Mouse (Mus musculus): ENCODE measurements around the gene 1700016D06Rik. TPM values are rescaled to one million over a fixed set of nuclear protein-coding genes. Genes with fewer than 3 reads are reported as not detected.

Gene 1700016D06Rik
- polyA plus RNA-seq, 1 experiment from 2014 or later: not detected

DNA sequence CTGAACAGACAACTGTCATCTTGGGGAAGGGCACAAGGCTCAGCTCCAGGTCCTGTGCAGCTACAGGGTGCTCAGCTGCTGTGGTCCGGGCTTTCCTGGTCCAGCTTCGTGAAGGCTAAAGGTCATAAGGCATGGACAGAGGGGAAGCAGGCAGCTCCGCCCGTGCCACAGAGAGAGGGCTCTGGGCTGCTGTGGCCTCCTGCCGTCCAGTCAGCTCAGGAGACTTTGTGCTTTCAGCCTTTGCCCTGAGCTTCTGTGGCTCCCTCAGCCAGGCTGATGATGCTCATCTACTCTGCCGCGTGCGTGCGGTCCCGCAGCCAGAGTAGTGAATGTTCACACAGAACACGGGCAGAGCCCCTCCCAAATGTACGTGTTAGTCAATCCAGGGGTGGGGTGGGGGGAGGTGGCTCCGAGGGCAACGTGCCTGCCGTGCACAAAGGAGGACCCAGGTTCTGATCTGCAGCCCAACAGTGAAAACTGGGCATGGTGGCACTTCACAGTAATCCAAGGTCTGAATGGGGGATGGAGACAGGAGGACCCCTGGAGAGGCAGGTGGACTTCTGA, 34.9 kb upstream of the 1700016D06Rik start:
- H3K9ac ChIP-seq: no peak overlapping the region
- DNase-seq: no peak
- 70% methylated on average over 15 of the region's 15 CpGs for WGBS
- no peaks in the 10 kb centered on the region for H3K9me3 ChIP-seq (ENCODE audit: low read depth, low read length)
- TF ChIP-seq CTCF (IDR thresholded peaks at IDR 0.05; ENCODE audit: low read depth): no peak
- ATAC-seq (ENCODE audit: insufficient read depth): no peak
- no peaks in the 10 kb centered on the region for H3K36me3 ChIP-seq (ENCODE audit: insufficient read depth)
- H3K4me3 ChIP-seq (ENCODE audit: low read depth, low read length): no peak overlapping the region
- peaks cover 3% of the 10 kb centered on the region; the same call in 1 of the 2 replicates for H3K27me3 ChIP-seq (ENCODE audit: insufficient read depth, low read length)
- no peak overlapping the region for H3K27ac ChIP-seq (ENCODE audit: low read depth)
- no peak overlapping the region for H3K4me2 ChIP-seq
- no peaks in the 10 kb centered on the region for H3K4me1 ChIP-seq (ENCODE audit: insufficient read depth)

DNA sequence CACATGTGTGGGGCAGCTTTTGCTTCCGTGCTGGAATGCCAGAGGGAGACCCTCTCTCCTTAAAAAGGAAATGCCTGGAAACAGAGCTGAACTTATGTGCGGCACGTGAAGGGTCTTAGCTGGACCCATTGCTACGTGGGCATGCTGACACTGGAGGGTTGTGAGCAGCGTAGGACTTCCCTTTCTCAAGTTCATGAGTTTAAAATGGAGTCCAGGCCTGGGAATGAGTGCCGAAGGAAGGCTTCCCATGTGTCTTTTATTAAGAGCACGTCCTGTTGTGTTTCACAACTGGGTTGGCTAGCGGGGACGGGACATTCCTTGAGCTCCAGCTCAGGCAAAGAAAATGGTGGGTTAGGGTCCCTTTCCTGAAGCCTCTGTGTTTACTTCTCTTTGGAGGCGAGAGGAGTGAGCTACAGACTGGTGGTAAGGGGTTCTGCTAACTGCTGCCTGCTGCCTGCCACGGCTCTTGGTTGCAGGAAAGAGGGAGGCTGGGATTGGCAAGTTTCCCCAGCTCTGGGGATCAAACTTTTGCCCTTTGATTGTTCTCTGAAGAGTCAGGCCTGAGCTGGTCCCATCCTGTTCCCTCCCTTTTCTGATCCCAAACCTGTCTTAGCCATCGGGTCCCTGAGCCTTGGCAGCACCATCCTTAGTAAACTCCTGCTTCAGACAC, 29.5 kb upstream of the 1700016D06Rik start:
- no peaks in the 10 kb centered on the region for H3K9me3 ChIP-seq (ENCODE audit: low read depth, low read length)
- DNase-seq (peak; percentile 17), ATAC-seq (ENCODE audit: insufficient read depth) (no peak)
- no peaks in the 10 kb centered on the region for H3K36me3 ChIP-seq (ENCODE audit: insufficient read depth)
- H3K4me1 ChIP-seq (ENCODE audit: insufficient read depth): no peaks in the 10 kb centered on the region
- peaks cover 47% of the 10 kb centered on the region for H3K27me3 ChIP-seq (ENCODE audit: insufficient read depth, low read length)
- H3K4me2 ChIP-seq: peak overlapping the region; percentile 12; the same call in 1 of the 2 replicates
- TF ChIP-seq CTCF (IDR thresholded peaks at IDR 0.05; ENCODE audit: low read depth): no peak
- 47% methylated on average over 12 of the region's 12 CpGs for WGBS
- no peak overlapping the region for H3K9ac ChIP-seq
- no peak overlapping the region for H3K4me3 ChIP-seq (ENCODE audit: low read depth, low read length)
- no peak overlapping the region for H3K27ac ChIP-seq (ENCODE audit: low read depth)

DNA sequence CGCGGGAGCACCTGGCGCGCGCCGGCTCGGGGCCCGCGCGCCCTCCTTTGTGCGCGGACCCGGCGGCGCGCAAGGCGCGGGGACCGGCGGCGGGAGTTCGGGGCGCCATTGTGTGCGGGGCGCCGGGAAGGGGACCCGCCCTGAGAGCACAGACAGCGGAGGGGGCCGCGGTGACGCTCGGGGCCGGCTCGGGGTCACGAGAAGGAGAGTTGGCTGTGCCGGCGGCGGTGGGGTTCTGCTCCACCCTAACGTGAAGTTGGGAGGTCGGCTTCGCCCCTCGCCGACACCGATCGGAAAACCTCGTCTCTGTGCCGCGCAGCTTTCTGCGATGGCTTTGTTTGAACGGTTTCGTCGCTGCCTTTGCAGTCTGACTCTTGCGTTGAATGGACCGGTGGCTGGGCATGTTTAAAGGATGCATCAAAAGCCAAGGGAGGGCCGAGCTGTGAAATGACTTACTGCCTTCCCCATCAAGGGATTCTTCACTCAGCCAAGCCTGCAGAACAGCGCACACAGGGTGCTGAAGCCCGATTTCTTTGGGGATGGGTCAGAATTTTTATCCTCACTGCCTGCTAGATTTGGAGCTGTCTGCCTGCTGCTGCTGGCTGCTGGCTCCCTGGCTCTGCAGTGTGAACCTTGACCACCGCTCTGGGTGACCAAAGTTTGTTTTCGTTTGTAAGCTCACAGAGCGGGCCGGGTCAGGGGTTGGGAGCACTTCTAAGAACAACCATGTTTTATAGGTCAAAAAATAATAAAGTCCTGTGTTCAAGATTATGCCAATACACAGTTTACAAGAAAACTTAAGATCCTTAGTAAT, 27.8 kb upstream of the 1700016D06Rik start:
- H3K27me3 ChIP-seq (ENCODE audit: insufficient read depth, low read length): peaks cover 58% of the 10 kb centered on the region
- DNase-seq (peak; percentile 47), ATAC-seq (ENCODE audit: insufficient read depth) (peak; percentile 20)
- 2% methylated on average over 61 of the region's 61 CpGs for WGBS
- H3K4me2 ChIP-seq: peak overlapping the region; percentile 93
- TF ChIP-seq CTCF (IDR thresholded peaks at IDR 0.05; ENCODE audit: low read depth): no peak
- H3K36me3 ChIP-seq (ENCODE audit: insufficient read depth): no peaks in the 10 kb centered on the region
- no peaks in the 10 kb centered on the region for H3K9me3 ChIP-seq (ENCODE audit: low read depth, low read length)
- peak overlapping the region; percentile 54 for H3K9ac ChIP-seq
- no peaks in the 10 kb centered on the region for H3K4me1 ChIP-seq (ENCODE audit: insufficient read depth)
- H3K27ac ChIP-seq (ENCODE audit: low read depth): peak overlapping the region; percentile 63; the same call in 1 of the 2 replicates
- peak overlapping the region; percentile 54 for H3K4me3 ChIP-seq (ENCODE audit: low read depth, low read length)

DNA sequence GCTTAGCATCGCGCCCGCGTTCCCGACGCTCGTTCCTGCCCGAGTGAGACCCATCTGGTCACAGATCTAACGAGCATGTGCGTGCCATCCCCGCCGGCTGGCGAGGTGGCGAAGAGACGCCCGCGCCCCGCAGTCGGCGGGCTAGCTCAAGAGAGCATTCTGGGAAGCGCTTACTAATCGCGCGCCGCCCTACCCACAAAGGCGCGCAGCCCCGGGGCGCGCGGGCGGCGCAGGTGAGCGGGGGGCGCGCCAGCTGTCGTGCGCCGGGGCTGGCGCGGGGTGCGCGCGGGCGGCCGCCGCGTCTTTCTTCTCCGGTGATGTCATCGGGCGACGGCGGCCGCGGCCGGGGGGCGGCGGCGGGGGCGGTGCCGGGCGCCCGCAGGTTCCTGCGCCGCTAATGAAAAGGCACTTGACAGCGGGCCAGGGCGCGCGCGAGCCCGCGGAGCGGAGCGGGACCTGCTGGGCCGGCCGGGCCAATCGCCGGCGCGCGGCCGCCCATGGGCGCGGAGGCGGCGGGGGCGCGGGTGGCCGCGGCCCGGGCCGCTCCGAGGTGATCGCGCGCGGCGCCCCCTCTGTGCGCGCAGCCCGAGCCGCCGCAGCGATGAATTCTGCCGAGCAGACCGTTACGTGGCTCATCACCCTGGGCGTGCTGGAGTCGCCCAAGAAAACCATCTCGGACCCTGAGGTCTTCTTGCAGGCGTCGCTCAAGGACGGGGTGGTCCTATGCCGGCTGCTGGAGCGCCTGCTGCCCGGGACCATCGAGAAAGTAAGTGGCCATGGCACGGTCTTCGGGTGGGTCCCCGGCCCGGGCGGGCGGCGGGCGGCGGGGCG, 27.0 kb upstream of the 1700016D06Rik start, which contains the start of gene Arhgef7:
Gene Arhgef7, plus strand, starts transcription at position 71 of the 831 bp plus-strand sequence.
- peak; percentile 67 for ATAC-seq (ENCODE audit: insufficient read depth)
- H3K27me3 ChIP-seq (ENCODE audit: insufficient read depth, low read length): peaks cover 58% of the 10 kb centered on the region
- peak; percentile 63 for DNase-seq

DNA sequence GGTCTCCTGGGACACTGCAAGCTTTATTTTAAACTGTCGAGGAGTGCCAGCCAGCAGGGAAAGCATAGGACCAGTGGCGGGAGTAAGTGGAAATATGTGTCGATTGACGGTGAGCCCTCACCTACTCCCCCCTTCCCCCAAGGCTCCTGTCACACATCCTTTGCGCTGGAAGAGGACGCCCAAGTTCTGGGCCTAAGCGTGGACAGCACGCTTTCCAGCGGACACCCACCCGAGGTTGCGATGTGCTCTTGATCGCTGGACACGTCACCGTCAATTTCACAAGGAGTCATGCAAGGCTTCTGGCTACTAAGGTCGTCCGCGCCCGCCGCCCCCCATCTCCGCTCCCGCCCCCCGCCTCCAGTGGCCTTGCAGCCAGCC, 26.4 kb upstream of the 1700016D06Rik start:
- no peak for DNase-seq
- Histone ChIP-seq H3K4me2 (peak overlapping the region; percentile 93), H3K9me3 (ENCODE audit: low read depth, low read length) (no peaks in the 10 kb centered on the region), H3K27ac (ENCODE audit: low read depth) (no peak overlapping the region; the same call in 1 of the 2 replicates), H3K36me3 (ENCODE audit: insufficient read depth) (no peaks in the 10 kb centered on the region), H3K9ac (peak overlapping the region; percentile 54), H3K4me3 (ENCODE audit: low read depth, low read length) (peak overlapping the region; percentile 54), H3K27me3 (ENCODE audit: insufficient read depth, low read length) (peaks cover 58% of the 10 kb centered on the region), H3K4me1 (ENCODE audit: insufficient read depth) (no peaks in the 10 kb centered on the region)
- peak; percentile 18; the same call in 1 of the 2 replicates for ATAC-seq (ENCODE audit: insufficient read depth)
- WGBS: under 1% methylated on average over 22 of the region's 22 CpGs
- no peak for TF ChIP-seq CTCF (IDR thresholded peaks at IDR 0.05; ENCODE audit: low read depth)

More for the DNA sequence above, 27.0 kb upstream of the 1700016D06Rik start, which contains the start of gene Arhgef7:
- no peaks in the 10 kb centered on the region for H3K9me3 ChIP-seq (ENCODE audit: low read depth, low read length)
- peak within 1 kb of the TSS; percentile 63; the same call in 1 of the 2 replicates for H3K27ac ChIP-seq (ENCODE audit: low read depth)
- peak within 1 kb of the TSS; percentile 54 for H3K4me3 ChIP-seq (ENCODE audit: low read depth, low read length)
- H3K9ac ChIP-seq: peak within 1 kb of the TSS; percentile 54
- TF ChIP-seq CTCF (IDR thresholded peaks at IDR 0.05; ENCODE audit: low read depth): no peak
- no peaks in the 10 kb centered on the region for H3K36me3 ChIP-seq (ENCODE audit: insufficient read depth)
- no peaks in the 10 kb centered on the region for H3K4me1 ChIP-seq (ENCODE audit: insufficient read depth)
- H3K4me2 ChIP-seq: peak within 1 kb of the TSS; percentile 93
- WGBS: under 1% methylated on average over 116 of the region's 127 CpGs

DNA sequence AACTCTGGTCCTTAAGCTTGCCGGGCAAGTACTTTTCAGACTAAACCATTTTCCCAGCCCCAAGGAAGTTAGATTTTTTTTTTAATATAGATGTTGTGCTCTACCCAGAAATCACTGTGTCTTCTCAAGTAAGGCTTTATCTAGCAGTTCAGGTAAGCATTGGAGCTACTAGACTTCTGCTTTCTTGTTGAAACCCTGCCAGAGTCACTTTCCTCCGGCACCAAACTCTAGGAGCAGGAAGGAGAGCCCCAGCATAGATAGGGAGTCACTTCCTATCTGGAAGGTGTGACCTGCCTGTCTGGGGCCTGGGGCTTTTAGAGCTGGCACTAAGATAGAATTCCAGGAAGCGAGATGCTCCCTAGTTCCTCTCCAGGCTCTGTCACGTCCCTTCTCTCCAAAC, 16.3 kb upstream of the 1700016D06Rik start:
- no peak for DNase-seq
- Histone ChIP-seq H3K36me3 (ENCODE audit: insufficient read depth) (no peaks in the 10 kb centered on the region), H3K4me1 (ENCODE audit: insufficient read depth) (no peaks in the 10 kb centered on the region), H3K27ac (ENCODE audit: low read depth) (no peak overlapping the region), H3K4me2 (no peak overlapping the region), H3K27me3 (ENCODE audit: insufficient read depth, low read length) (no peaks in the 10 kb centered on the region; the same call in 1 of the 2 replicates), H3K9ac (no peak overlapping the region), H3K4me3 (ENCODE audit: low read depth, low read length) (no peak overlapping the region), H3K9me3 (ENCODE audit: low read depth, low read length) (no peaks in the 10 kb centered on the region)
- no peak for ATAC-seq (ENCODE audit: insufficient read depth)
- TF ChIP-seq CTCF (IDR thresholded peaks at IDR 0.05; ENCODE audit: low read depth): no peak
- WGBS: 53% methylated on average over 4 of the region's 4 CpGs
